Mouse (Mus musculus): ENCODE measurements at regions not wholly inside any gene's neighbourhood (a gene's known extent, or its start where the extent isn't known, plus 50 kb on each side); places are given as distances from the start of the nearest gene placed in this dataset.

DNA sequence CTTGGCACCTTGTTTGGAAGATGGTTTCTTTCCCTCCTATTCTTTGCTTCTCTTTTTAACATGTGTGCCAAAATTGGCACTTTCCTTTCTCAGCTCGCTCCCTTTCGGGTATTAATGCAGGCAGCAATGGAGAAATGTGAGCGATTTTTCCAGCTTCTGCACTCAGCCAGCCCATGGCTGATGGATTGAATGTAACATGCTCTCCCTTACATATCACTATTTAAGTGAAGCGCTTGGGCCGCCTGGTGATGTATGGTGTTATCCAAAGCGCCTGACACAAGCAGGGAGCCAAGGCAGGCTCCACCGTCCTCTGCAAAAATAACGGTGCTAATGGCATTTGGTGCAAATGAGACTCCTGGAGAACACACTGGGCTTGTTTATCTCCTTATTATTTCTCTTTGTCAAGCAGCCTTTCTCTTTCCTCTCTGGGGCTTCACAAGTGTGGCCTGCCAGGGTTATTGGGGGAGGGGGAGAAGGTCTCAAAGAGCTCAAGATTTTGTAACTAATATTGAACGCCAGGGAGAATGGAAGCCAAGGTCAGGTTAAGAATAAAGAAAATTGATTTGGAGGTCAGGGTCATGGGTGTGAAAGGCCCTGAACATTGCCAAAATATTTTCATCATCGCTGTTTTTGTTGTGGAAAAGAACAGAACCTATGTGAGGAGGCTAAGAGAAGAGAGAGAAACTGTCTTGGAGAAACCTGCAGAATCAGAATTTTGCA lies 497.9 kb upstream of the Smim15 start:
- H3K27me3 ChIP-seq = no peaks in the 10 kb centered on the region
- WGBS = 45% methylated on average over 10 of the region's 10 CpGs

DNA sequence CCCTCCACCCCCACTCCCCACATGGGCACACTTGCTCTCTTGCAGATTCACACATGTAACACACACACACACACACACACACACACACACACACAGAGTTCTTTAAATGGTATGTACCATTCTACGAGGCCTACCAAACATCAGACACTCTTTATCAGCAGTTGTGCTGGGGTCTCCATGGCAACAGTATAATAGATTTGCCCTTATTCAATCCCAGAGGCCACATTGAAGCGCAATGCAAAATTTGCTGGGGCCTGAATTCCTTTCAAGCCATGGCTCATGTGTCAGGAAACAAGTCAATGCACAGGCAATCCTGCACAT lies 502.7 kb upstream of the Smim15 start:
- no peaks in the 10 kb centered on the region for H3K36me3 ChIP-seq
- H3K4me3 ChIP-seq = no peak overlapping the region
- peaks cover 57% of the 10 kb centered on the region for H3K4me1 ChIP-seq (replicated peaks)
- 11% methylated on average over 2 of the region's 2 CpGs for WGBS
- peak overlapping the region; percentile 98 for H3K27ac ChIP-seq (replicated peaks)
- H3K27me3 ChIP-seq = no peaks in the 10 kb centered on the region
- H3K9ac ChIP-seq = peak overlapping the region; percentile 62
- peak overlapping the region; percentile 33 for H3K4me2 ChIP-seq
- H3K9me3 ChIP-seq = peaks cover 4% of the 10 kb centered on the region; the same call in 1 of the 2 replicates
- ATAC-seq (ENCODE audit: low read depth) = peak; percentile 72

More for the DNA sequence above, 497.9 kb upstream of the Smim15 start:
- Histone ChIP-seq H3K27ac (replicated peaks) (peak overlapping the region; percentile 79), H3K9ac (0 out of 2 replicates have a peak overlapping the region, but pooled peaks have one; percentile 41), H3K36me3 (no peaks in the 10 kb centered on the region), H3K4me1 (replicated peaks) (peaks cover 40% of the 10 kb centered on the region), H3K9me3 (peaks cover 4% of the 10 kb centered on the region; the same call in 1 of the 2 replicates), H3K4me3 (no peak overlapping the region), H3K4me2 (peak overlapping the region; percentile 18)
- peak; percentile 26; the same call in 1 of the 2 replicates for ATAC-seq (ENCODE audit: low read depth)

DNA sequence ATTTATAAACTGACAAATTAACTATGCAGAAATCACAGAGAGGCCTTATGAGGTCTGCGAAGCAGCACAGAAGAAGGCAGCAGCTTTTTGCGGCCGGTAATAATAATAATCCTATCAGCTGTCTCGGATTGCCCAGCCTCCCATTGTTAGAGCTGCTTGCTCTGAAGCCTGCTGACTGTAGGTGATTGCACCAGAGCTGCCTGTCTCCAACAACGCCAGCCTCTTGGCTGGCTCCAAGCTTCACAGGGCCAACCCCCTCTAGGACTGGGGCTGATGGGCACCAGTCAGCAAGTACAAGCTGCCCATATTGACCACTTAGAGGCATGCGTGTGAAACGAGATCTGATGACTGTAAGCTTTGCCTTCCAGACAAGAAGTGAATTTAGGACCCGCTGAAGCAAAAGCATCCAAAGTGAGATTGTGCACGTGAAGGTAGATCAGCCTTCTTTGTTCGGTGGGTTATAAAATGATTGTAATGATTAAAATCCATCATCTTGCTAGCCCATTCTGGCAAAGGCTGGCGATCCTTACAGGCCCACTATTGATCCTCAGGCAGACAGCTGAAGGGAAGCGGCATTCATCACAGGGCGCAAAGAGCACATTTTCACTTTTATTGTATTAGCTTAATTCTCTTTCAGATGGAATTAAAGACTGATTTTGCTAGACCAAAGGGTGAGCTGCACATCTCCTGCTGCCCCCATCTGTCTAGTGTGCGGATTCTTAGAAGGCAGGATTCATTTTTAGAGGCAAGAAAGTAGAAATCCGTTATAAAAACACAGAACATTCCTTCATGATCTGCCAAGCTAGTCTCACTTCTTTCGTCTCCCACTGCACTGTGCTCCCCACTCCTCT lies 503.2 kb upstream of the Smim15 start:
- H3K27me3 ChIP-seq = no peaks in the 10 kb centered on the region
- peaks cover 4% of the 10 kb centered on the region; the same call in 1 of the 2 replicates for H3K9me3 ChIP-seq
- H3K36me3 ChIP-seq = no peaks in the 10 kb centered on the region
- H3K4me3 ChIP-seq = no peak overlapping the region
- H3K4me1 ChIP-seq (replicated peaks) = peaks cover 51% of the 10 kb centered on the region
- peak overlapping the region; percentile 62 for H3K9ac ChIP-seq
- H3K27ac ChIP-seq (replicated peaks) = peak overlapping the region; percentile 98
- peak; percentile 90 for ATAC-seq (ENCODE audit: low read depth)
- 25% methylated on average over 16 of the region's 16 CpGs for WGBS
- peak overlapping the region; percentile 33 for H3K4me2 ChIP-seq

DNA sequence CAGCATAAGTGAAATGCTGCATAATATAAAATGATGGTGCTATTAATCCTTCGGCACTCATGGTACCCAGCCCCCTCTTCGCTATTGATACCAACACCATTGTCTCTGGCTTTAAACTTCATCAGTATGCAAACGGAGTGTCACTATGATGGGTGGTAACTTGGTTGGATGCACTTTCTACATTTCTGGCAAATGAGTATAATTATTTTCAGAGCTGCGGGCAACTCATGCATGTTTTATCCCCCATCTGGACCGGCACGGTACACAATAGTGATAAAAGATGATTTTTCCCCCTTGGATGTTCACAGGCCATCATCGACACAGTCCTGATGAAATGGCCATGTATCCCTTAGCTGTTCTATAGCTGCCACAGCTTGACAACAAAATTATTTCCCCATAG lies 503.9 kb upstream of the Smim15 start:
- Histone ChIP-seq H3K9ac (0 out of 2 replicates have a peak overlapping the region, but pooled peaks have one; percentile 62), H3K9me3 (peaks cover 4% of the 10 kb centered on the region; the same call in 1 of the 2 replicates), H3K36me3 (no peaks in the 10 kb centered on the region), H3K4me2 (peak overlapping the region; percentile 33; the same call in 1 of the 2 replicates), H3K4me3 (no peak overlapping the region), H3K4me1 (replicated peaks) (peaks cover 44% of the 10 kb centered on the region), H3K27me3 (no peaks in the 10 kb centered on the region), H3K27ac (replicated peaks) (peak overlapping the region; percentile 98)
- peak; percentile 88 for ATAC-seq (ENCODE audit: low read depth)
- 32% methylated on average over 7 of the region's 7 CpGs for WGBS

DNA sequence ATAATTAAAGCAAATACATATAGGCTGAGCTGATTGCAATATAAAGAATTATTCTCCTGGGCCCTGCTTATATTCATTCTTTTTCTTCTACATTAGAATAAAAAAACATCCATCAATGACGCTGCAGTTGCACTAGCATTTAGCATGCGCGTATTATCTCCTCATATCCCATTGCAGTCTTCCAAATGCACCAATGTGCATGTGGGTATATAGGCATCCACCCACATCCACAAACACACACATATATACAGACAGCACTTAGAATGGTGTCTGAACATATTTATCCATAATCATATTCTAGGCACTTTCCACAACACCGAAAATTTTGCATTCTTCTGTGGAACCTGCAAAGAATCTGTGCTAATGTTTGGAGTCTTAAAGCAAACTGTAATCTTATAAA lies 504.4 kb upstream of the Smim15 start:
- WGBS = 48% methylated on average over 4 of the region's 4 CpGs
- 0 out of 2 replicates have a peak, but pooled peaks have one; percentile 36 for ATAC-seq (ENCODE audit: low read depth)
- Histone ChIP-seq H3K27me3 (no peaks in the 10 kb centered on the region), H3K27ac (replicated peaks) (peak overlapping the region; percentile 98), H3K4me3 (no peak overlapping the region), H3K9ac (no peak overlapping the region), H3K36me3 (no peaks in the 10 kb centered on the region), H3K4me2 (no peak overlapping the region), H3K4me1 (replicated peaks) (peaks cover 44% of the 10 kb centered on the region), H3K9me3 (peaks cover 4% of the 10 kb centered on the region; the same call in 1 of the 2 replicates)

- ATAC-seq (ENCODE audit: low read depth) = no peak
- H3K9me3 ChIP-seq = peaks cover 4% of the 10 kb centered on the region; the same call in 1 of the 2 replicates
- H3K27me3 ChIP-seq = no peaks in the 10 kb centered on the region
- peaks cover 44% of the 10 kb centered on the region for H3K4me1 ChIP-seq (replicated peaks)
- H3K9ac ChIP-seq = no peak overlapping the region
- H3K4me2 ChIP-seq = no peak overlapping the region
- no peaks in the 10 kb centered on the region for H3K36me3 ChIP-seq
- WGBS = 44% methylated on average over 4 of the region's 4 CpGs
- H3K4me3 ChIP-seq = no peak overlapping the region
- peak overlapping the region; percentile 98 for H3K27ac ChIP-seq (replicated peaks)
Observed at GRCm38 (mm10) chr13:107539326-107539725, 504.9 kb upstream of the Smim15 start.

GRCm38 (mm10) chr13:107535213-107535612 lies 509.0 kb upstream of the Smim15 start:
- WGBS = 88% methylated on average over 5 of the region's 5 CpGs
- no peak for ATAC-seq (ENCODE audit: low read depth)
- Histone ChIP-seq H3K27ac (replicated peaks) (no peak overlapping the region), H3K9ac (no peak overlapping the region), H3K4me1 (replicated peaks) (peaks cover 22% of the 10 kb centered on the region), H3K9me3 (no peaks in the 10 kb centered on the region), H3K27me3 (no peaks in the 10 kb centered on the region), H3K4me2 (no peak overlapping the region), H3K4me3 (no peak overlapping the region), H3K36me3 (no peaks in the 10 kb centered on the region)

DNA sequence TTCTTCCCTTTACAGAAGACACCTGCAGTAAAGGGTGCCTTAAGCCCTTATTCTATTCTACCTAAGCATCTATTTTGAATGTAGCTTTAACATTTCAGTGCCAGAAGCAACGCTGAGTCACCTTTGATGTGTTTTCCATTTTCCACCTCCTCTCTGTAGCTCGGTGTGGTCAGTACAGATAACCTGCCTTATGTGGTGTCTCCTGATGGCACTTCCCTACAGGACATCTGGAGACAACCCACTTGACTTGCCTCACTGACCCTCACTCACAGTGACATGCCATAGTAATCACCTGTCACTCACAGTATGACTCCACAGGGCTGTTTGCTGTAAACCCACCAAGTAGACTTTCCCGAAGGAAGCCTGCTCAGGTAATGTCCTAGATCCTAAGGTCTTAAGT lies 510.9 kb upstream of the Smim15 start:
- H3K4me3 ChIP-seq = no peak overlapping the region
- no peak for ATAC-seq (ENCODE audit: low read depth)
- no peaks in the 10 kb centered on the region for H3K9me3 ChIP-seq
- no peak overlapping the region for H3K4me2 ChIP-seq
- no peak overlapping the region for H3K9ac ChIP-seq
- peaks cover 8% of the 10 kb centered on the region for H3K4me1 ChIP-seq (replicated peaks)
- H3K27me3 ChIP-seq = no peaks in the 10 kb centered on the region
- H3K27ac ChIP-seq (replicated peaks) = no peak overlapping the region
- H3K36me3 ChIP-seq = no peaks in the 10 kb centered on the region
- 92% methylated on average over 3 of the region's 3 CpGs for WGBS

GRCm38 (mm10) chr13:107531528-107531927 lies 509.6 kb upstream of the Kif2a start:
- ATAC-seq (ENCODE audit: low read depth) = no peak
- H3K27me3 ChIP-seq = no peaks in the 10 kb centered on the region
- no peaks in the 10 kb centered on the region for H3K36me3 ChIP-seq
- H3K4me3 ChIP-seq = no peak overlapping the region
- 0 out of 2 replicates have a peak overlapping the region, but pooled peaks have one; percentile 15 for H3K27ac ChIP-seq (replicated peaks)
- peaks cover 8% of the 10 kb centered on the region for H3K4me1 ChIP-seq (replicated peaks)
- H3K9ac ChIP-seq = no peak overlapping the region
- no peaks in the 10 kb centered on the region for H3K9me3 ChIP-seq
- H3K4me2 ChIP-seq = no peak overlapping the region
- 43% methylated on average over 10 of the region's 10 CpGs for WGBS

GRCm38 (mm10) chr13:107531026-107531425 lies 509.1 kb upstream of the Kif2a start:
- Histone ChIP-seq H3K4me3 (no peak overlapping the region), H3K27me3 (no peaks in the 10 kb centered on the region), H3K9me3 (no peaks in the 10 kb centered on the region), H3K9ac (no peak overlapping the region), H3K27ac (replicated peaks) (peak overlapping the region; percentile 15; the same call in 1 of the 2 replicates), H3K4me2 (no peak overlapping the region), H3K36me3 (no peaks in the 10 kb centered on the region), H3K4me1 (replicated peaks) (peaks cover 8% of the 10 kb centered on the region)
- WGBS = 26% methylated on average over 8 of the region's 8 CpGs
- ATAC-seq (ENCODE audit: low read depth) = no peak

DNA sequence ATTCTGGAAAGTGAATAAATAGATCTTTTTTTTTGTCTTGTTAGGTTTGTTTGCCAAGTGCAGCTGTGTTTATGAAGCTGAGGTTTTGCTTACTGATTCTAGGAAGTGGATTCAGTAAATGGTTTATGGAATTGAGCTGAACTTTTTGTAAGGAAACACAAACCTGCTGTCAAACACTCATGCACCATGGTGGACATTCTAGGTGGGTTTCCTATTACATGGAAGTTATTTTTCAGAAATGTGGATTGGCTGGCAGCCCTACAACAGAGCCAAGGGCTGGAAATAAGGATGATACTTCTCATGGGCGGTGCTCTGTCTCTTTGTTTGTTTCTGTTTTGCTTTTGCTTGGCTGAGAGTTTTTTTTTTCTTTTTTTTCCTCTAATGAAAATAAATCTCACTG lies 508.5 kb upstream of the Kif2a start:
- no peak overlapping the region for H3K4me3 ChIP-seq
- no peaks in the 10 kb centered on the region for H3K36me3 ChIP-seq
- ATAC-seq (ENCODE audit: low read depth) = no peak
- H3K4me1 ChIP-seq (replicated peaks) = peaks cover 8% of the 10 kb centered on the region
- no peak overlapping the region for H3K27ac ChIP-seq (replicated peaks)
- H3K4me2 ChIP-seq = no peak overlapping the region
- no peaks in the 10 kb centered on the region for H3K9me3 ChIP-seq
- no peak overlapping the region for H3K9ac ChIP-seq
- H3K27me3 ChIP-seq = no peaks in the 10 kb centered on the region
- whole genome bisulfite sequencing = 80% methylated on average over 1 of the region's 1 CpGs
